Mouse (Mus musculus) Muller cell, postnatal 12 days (primary cell): ENCODE data around the gene Gm21887.
"Not testable (repeated sequence)": the region's sequence is repeated elsewhere in the genome, so short reads cannot be mapped to it uniquely, and the experiment has no call there.

ENCODE experiments used
- DNase-seq: peaks from one replicate; pipeline ENCODE4 v3.0.0-alpha.2; 2015; ENCODE audit errors: inconsistent ontology term

Gm21887 gene

DNA sequence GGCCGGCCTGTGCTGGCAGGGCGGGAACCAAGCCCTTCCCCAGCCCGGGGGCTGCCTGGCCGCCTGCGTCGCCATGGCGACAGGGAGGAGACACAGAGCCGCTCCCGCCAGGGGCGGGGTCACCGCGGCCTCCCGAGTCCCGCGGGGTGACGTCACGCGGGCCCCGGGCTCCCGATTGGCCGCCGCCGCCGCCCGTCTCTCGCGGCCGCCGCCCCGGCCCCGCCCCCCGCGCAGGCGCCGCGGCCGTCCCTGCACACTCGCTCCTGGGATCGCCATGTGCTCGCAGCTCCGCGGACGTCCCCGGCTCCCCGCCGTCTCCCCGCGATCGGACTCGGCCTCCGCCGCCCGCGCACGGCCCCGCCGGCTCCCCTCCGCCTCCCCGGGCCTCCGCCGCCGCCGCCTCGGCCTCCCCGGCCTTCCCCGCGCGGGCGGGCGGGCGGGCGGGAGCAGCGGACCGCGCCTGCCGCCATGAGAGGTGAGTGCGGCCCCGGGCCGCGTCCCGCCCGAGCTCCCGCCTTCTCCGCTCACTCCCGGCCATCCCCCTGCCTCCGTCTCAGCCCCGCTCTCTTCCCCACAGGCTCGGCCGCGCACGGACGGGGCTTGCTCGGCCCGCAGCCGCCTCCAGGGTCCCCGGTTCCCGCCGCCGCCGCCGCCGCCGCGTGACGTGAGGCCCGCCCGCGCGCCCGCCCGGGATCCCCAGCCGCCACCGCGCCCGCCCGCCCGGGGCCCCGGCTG lies at the start of gene Gm21887:
Gene Gm21887, plus strand, starts transcription at position 644 of the 735 bp plus-strand sequence.
- peak; percentile 100 for DNase-seq

DNA sequence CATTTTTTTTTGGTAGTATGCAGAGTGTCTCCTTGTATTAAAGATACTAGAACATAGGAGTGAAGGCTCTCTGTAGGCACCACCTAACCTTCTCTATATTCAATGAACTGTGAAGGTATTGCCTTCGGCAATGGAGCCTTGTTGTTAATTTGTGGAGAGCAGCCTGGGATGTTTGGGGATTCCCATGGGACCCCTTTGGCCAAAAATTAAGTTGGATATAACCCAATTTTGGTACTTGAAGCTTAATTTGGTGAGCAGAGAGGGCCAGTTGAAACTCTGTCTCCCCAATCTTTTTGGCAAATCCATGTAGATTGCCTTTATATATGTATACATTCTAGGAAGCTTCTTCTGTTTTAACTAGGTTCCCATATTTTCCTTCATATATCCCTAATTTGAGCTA lies 40.1 kb upstream of the Gm21887 start:
- DNase-seq = no peak

DNA sequence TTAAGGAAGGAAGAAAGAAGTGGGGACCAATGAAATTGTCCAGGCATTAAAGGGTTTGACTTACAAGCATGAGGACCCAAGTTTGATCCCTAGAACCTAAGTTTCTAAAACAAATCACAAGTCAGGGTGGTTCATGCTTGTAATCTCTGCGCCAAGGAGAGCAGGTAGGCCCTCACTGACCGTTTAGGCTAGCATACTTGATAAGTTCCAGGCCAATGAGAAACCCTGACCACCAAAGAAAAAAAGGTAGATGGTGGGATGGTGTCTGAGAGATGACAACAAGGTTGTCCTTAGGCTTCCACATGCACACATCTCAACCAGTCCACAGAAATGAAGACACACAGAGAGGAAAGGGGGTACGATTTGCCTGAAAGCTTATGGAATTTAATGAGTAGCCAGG lies 39.7 kb upstream of the Gm21887 start:
- peak; percentile 3 for DNase-seq

DNA sequence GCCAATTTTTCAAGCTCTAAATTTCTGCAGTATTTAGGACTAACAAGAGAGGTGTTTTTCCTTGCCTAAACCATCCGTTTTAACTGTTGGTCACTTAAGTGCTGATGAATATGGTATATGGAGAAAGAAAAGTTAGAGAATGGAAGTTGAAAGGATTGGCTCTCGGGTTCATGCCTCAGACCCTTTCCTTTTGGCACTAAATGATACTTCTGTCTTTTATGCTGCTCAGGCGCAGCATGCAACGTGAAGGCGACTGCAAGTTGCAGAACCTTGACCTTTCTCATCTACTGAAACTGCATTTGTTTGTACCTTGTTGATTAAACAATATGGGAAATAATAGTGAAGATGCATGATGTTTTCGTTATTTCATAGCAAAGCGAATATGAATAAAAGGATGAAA lies 38.9 kb upstream of the Gm21887 start:
- DNase-seq = peak; percentile 14

DNA sequence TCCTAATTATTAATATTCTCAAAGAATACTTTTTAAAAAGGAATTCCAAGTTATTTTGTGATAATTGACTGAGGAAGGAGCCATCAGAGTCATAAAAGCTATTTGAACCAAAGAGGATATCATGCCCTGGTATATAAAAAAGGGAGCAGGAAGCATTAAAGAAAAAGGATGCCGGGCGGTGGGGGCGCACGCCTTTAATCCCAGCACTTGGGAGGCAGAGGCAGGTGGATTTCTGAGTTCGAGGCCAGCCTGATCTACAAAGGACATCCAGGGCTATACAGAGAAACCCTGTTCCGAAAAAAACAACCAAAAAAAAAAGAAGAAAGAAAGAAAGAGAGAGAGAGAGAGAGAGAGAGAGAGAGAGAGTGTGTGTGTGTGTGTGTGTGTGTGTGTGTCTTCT lies 37.9 kb upstream of the Gm21887 start:
- DNase-seq = not testable (repeated sequence)

DNA sequence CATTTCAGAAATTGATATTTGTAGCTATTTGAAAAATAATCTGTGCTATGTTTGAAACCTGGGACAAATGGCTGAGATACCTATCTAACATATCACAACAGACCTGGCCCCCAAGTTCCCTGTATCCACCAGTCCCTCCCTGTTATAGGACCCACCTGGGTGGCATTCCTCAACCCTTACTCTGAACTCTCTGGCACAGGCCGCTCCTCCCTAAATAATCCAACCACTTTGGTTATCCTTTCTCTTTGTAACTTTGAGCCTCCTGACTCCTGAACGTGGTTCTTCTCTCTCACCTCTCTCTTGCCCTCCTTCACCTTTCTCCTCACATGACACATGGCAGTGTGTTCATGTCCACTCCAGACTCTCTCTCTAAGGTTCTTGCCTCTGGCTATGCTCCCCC lies 37.3 kb upstream of the Gm21887 start:
- DNase-seq = peak; percentile 4

DNA sequence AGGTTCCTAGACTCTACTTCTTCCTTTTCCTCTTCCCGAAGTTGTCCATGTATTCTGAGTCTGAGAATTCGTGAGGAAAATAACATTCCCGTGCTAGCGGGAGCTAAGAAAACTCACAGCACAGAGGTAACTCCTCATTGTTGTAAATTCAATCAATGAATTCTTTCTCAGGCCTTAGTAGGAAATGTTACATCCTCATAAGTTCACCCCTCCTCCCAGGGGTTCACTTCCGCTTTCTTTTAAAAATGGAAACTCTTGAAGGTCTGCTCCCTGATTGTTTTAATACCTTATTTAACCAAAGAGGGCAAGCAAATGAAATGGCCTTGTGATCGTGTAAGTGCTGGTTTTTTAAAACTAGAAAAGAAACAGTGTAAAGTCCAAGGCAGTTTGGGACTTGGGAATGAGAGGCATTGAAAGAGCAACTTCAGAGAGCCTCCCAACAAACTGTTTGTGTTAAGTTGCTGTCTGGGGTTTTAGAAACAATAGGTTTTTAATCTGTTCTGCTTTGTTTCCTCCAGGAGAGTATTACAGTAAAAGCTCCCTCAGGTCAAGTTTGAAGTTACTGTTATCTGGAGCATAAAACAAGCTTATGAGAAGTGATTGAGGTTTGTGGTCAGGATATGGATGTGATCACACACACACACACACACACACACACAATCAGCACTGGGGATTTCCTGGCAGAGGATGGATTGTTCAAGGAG lies 36.5 kb upstream of the Gm21887 start:
- DNase-seq = peak; percentile 86

DNA sequence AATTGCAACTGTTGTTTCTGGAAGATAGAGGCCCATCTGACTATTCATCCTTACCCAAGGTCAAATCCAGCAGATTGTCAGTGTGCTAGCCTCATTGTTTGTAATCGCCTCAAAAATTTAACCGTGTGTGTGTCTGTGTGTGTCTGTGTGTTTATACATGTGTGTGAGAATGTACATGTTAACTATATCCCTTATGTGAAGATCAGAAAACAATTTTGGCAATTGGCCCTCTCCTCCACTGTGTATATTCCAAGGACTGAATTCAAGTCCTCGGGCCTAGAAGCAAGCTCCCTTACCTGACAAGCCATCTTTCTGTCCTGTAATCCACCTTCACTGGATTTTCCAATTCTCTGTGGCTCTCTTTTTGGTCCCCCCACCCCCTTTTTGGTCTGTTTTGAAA lies 35.7 kb upstream of the Gm21887 start:
- DNase-seq = not testable (repeated sequence)

DNA sequence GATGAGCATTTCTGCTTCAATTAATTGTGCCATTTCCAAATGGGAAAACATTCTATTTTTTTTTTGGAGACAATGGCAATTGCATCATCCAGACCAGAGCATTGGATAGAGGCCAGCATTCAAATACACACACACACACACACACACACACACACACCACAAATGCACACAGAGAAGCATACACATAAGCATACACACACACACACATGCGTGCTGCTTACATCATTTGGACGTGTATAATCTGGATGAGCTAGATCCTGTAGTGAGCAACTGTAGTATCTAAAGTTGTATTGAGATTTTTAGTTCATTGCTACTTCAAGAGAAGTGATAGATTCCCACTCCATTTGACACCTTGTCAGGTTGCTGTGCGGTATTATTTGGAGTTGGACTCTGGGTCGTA lies 35.0 kb upstream of the Gm21887 start:
- DNase-seq = peak; percentile 73

DNA sequence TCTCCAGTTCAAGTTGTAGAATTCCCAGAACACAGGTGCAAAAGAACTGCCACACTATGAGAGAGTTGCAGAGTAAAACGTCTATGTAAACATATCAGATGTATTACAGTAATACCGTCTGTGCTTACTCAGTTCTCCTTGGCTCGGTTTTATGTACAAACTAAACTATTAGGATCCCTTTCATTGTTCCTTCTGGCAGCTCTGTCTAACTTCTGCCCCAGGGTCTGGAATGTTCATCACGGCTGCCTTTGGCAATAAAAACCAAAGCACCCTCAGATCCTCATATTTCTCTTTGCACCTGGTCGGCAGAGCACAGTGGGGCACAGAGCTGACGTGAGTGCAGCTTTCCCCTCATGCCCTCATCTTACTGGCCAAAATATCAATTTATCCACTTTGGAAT lies 34.5 kb upstream of the Gm21887 start:
- DNase-seq = peak; percentile 89

DNA sequence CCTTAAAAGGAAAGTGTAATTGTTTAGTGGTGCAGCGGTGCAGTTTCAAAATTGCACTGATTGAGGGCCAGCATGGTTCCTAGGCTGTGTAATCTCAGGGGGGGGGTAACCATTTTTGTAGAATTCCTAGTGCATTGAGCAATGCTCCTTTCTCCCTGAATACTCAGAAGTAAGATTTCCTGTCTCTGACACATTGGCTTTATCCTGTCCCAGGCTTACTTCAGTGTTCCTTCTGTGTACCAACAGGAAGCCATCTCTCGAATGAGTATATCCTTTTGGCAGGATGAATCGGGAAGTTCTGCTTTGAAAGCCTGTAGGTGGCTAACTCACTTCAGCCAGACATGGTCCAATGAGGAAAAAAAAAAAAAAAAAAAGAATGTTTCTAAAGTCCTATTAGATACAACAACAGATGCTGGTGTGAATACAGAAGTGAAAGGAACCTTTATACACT lies 33.8 kb upstream of the Gm21887 start:
- DNase-seq = peak; percentile 94

DNA sequence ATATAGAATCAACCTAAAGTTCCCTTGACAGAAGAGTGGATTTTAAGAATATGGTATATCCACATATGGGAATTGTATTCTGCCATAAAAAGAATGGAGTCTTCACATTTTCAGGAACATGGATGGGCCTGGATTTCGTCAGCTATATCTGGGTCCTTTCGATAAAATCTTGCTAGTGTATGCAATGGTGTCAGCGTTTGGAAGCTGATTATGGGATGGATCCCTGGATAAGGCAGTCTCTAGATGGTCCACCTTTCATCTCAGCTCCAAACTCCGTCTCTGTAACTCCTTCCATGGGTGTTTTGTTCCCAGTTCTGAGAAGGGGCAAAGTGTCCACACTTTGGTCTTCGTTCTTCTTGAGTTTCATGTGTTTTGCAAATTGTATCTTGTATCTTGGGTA lies 33.1 kb upstream of the Gm21887 start:
- not testable (repeated sequence) for DNase-seq

DNA sequence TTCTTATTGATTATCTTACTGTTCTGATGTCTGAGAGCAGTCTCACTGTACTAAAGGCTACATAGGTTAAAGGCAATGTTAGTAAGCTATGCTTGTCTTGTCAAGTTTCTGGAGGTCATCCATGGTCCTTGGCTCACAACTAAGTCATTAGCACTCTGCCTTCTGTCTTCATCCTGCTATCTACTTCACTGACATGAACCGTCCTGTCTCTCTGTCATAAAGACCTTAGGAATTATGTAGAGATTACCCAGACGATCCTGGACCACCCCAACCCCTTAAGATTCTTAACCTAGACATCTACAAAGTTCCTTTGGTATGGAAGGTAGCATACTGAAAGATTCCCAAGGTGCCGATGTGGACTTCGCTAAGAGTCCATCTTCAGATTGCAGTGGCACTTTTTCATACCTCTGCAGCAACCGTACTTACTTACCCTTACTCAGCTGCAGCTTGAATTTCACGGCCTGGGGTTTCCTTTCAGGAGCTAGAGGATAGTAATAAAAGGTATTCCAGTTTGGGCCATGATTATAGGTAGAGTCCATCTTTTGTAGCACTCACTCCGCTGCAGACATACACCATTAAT lies 31.5 kb upstream of the Gm21887 start:
- DNase-seq = peak; percentile 43

DNA sequence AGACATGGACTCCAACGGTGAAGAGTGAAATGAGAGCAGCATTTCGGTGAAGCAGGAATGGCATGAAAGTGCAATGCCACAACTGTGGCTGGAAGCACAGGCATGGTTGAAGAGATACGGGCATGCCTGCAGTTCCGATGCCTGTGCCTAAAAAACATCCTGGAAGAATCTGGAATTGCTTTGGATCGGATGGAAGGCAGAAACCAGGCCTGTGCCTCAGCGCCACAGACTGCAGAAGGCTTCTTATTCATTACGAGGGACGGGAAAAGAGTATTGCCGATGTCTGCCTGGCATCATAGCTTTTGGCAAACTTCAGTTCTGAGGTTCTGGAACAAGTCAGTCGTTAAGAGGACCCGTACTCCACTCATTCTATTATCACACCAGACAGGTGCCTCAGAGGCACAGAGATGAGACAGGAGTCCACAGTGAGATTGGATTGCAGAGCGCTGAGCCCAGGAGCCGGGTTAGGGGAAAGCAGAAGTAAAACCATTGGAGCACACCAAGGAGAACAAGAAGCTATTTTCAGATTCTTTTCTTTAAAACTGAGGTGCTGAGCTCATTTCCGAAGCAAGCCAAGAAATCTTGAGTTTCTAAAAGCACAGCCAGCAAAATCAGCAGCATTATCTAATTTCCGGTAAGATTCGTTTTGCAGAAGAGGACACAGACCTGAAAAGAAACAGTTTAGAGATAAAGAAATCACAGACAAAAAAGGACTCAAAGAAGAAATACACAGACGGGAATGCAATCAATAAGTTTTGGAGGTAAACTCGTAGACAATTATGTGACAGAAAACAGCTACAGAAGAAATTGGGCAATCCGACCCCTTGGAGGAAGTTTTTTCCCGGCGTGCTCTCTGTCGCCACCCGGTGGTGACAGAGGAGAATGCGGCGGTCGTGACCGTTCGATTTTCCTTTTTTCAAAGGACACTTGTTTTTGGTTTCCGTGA lies 30.8 kb upstream of the Gm21887 start:
- peak; percentile 84 for DNase-seq

DNA sequence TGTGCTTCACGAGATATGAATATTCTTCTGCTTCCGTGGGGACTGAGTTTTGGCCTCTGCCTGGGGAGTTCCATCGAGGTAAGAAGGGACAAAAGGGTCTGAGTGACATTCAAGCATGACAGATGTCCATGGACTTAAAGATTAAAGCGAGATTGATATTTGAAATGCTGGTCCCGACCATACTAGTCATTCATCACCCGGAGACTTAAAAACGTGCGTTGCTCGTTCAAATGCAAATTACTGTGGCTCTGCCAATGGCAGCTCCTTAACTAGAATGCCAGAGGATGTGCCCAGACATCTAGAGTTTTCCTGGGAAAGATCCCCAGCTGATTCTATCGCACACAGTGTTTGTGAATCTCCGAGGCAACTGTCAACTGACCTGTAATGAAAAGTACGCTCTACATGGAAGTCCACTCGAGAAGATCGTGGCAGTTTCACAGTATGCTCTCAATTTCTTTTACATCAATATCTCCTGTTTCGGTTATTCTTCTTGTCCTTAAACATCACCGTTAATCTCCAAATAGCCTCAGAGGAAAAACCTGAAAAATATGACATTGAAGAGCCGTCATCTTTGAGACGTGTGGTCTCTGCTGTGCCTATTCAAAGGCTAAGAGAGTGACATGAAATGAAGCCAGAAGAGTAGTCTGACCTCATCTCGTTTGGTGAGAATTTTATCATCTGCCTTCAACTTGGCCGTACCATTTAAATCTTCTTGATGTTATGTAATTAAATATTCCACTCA lies 29.8 kb upstream of the Gm21887 start:
- peak; percentile 78 for DNase-seq

DNA sequence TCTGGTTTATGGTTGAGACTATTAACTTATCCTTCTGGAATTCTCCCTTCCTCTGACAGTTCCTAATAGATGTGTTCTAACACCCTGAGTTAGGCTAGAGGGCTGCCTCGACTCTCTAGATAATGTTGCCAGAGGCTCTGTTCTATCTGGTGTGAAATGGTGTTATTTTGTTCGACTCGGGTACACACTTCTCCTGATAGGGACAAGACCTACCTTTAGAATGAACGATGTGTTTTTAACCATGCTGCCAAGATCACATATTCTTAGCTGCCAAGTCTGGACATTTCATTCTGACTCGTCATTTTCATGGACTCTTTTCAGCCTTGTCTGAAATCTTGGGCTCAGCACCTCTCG lies 29.3 kb upstream of the Gm21887 start:
- DNase-seq = peak; percentile 67

DNA sequence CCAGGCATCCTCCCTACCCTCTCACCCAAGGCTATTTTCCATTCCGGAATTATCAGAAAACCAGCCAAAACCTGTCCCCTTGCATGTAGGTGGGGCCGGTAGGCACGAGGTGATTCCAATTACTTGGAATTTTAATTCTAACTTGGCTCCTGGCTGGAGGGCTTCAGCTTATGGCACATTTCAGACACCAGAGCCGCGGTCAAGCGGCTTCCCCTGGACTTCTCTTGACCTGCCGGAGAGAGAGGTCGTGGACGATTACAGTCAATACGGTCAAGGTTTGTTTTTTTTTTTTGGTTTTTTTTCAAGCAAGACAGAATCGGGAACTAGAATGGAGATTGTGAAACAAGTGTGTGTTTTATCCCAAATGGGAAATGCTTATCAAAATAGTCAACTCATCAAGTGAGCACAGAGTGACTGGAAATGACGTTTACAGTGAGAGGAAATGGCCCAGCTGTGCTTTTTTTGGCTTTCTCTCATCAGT lies 28.6 kb upstream of the Gm21887 start:
- DNase-seq = peak; percentile 61

DNA sequence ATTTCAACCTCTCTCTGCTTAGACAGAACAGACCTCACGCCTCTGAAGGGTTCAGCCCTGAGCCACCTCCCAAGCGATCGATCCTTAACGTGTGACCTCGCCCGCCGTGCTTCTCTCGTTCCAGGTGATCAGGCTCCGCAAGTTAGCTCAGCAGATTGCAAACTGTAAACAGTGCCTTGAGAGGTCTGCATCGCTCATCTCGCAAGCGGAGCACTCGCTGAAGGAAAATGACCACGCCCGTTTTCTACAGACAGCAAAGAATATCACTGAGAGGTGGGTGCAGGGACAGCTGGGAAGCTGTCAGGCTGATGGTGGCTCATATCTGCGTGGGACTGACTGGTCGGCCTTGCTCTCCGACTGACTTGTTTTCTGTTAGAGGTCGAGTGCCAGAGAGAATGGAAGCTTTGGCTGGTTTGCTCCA lies 27.7 kb upstream of the Gm21887 start:
- DNase-seq = peak; percentile 23

DNA sequence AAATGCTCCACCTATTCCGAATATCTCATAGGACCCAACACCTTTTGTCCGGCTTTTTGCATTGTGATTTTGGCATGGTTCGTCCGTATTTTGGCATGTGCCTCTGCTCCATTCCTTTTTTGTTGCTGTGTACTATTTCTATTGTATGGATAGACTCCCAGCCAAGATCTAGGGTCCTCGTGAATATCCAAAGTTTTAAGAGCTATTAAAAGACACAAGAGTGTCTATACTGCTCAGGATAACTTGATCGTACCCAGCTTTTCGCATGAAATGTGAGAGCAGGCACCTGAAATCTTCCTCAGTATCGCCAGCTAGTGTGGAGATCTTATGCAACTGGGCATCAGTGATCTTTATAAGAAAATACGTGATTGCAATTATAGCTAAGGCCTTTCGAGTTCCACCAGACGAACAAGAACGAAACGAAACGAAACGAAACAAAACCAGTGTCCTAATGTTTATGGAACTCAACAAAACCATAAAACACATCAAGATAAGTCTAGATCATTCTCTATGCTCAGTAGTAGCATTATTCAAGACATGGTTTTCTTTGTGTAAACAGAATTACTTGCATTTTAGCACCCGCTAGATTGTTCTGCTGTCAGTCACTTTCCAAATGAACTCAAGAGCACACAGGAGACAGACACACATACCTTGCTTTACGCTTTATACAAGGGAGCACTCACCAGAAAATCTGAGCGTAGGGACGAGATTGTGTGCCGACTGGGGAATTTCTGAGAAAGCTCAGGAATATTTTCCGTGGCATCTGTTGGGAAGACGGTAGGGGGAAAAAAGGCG lies 26.7 kb upstream of the Gm21887 start:
- DNase-seq = not testable (repeated sequence)
